Mouse (Mus musculus) gonadal fat pad, adult 2 months (tissue): ENCODE results near the gene Tshz3. TPM values are rescaled to one million over a fixed set of nuclear protein-coding genes. Genes with fewer than 3 reads are reported as not detected.

Experiments used
- DNase-seq: peaks from one replicate; pipeline ENCODE4 v3.0.0-alpha.2; 2012; ENCODE audit warnings: low read depth
- polyA plus RNA-seq: library from polyadenylated mRNA; depleted of rRNA; stranded (reverse); fragments of >200 nt; gene quantifications from 2 replicates; pipeline ENCODE4 v1.2.3, GENCODE M21; 2012; rRNA removed

The Tshz3 gene
- polyA plus RNA-seq, result 3.9 and 5.7 TPM in 2 replicates

DNA sequence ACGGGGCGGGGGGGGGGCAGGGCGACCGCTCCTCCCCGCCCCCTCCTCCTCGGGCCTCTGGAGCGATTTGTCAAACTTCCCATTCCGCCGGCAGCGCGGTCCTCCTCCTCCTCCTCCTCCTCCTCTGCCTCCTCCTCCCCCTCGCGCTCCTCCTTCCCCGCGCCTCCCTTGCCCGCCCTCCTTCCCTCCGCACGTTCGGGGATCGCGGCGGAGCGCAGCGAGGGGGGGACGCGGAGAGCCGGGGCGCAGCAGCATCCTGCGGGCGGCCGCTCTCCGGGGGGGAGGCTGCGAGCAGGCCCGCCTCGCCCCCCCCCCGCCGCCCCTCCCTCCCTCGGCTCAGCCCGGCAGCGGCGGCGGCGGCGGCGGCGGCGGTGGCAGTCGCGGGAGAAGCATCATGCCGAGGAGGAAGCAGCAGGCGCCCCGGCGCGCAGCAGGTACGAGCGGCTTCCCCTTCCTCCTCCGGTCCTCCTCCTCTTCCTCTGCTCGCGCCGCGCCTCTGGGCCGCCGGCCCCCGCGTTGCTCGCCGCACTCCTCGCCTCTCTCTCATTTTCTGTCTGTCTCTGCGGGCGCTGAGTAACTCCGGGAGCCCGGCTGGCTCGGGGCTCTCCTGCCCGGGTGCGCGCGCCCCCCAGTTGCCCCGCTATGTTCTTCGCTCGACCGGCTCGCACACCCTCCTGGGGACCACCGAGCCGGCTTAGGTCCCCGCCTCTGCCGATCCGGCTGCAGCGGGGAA is at the start of gene Tshz3:
Gene Tshz3 (plus strand): TSS at position 263 of the 733 bp plus-strand sequence.
- no peak for DNase-seq

DNA sequence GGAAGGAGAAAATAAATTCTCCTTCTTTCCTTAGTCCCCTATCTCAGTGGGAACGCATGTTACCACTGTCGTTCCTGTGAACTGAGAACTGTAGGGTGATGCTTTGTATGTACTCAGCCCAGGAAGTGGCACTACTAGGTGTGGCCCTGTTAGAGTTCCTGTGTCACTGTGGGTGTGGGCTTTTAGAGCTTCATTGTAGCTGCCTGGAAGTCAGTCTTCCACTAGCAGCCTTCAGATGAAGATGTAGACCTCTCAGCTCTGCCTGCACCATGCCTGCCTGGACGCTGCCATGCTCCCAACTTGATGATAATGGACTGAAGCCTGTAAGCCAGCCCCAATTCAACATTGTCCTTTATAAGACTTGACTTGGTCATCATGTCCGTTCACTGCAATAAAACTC is 42.0 kb upstream of the Tshz3 start:
- no peak for DNase-seq

DNA sequence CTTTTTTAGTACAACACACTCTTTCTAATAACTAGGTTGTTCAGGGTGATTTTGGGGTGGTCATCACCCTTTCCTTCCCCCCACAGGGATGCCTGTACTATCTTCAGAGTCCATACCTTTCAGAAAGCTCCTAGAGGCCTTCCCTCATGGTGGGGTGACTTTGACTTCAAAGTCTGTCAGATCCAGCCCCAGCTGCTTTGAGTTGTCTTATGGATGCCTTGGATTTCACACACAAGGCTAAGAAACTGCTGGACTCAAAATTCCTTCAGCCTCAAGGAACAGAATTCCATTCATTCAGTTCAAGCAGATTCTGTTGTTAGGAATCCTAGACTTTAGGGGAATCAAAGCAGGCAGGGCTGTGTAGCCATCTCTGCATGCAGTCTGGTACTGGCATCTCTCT is 41.5 kb upstream of the Tshz3 start:
- DNase-seq, result no peak

DNA sequence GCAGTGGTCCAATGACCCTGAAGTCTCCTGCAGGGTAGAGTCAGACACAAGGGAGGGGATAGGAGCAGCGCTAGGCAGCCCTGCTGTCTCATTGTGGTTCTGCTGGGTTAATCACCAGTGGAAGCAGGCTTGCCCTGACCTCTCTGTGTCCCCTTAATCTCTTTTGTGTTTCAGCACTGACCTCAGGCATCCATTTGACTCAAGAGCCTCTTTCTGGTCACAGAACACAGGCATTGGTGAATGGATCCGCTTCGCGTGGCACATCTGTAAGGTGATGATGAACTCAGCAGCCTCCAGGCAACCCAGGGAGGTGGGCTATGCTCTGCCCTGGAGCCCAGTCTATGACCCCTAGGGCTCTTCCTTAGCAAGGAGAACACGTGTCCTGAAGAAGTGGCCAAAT is 39.6 kb upstream of the Tshz3 start:
- no peak for DNase-seq

DNA sequence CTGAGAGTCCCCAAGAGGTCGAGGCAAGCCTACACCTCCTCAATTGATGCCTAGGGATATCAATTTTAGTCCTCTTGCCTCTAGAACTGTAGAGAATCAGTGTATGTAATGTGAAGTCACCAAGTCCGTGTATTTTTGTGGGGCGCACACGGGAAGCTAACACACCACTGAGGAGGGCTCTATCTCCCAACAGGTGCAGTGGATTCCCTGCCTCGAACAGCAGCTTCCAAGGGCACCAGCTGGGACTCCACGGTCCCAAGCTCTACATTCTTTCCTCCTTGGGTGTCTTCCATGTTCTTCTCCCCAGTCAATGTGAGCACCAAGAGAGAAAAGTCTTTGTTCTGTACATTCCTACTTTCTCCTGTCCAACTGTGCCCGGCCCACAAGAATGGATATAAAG is 38.7 kb upstream of the Tshz3 start:
- no peak for DNase-seq

DNA sequence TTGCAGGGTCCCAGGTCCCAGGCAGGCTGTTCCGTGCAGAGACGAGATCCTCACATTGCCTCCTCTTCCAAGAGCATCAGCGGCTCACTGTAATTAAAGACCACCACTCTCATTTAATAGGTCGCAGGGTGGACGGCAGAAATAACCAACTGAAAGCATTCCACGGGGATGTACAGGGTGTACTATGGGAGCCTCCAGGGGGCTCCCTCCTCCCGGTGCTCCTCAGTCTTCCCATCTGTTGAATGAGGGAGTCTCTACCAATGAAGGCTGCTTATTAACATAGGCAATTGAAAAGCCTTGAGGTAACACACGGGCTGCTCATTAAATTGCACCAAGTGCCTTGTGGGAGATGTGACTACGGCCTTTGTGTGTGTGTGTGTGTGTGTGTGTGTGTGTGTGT is 37.3 kb upstream of the Tshz3 start:
- DNase-seq, result no peak

DNA sequence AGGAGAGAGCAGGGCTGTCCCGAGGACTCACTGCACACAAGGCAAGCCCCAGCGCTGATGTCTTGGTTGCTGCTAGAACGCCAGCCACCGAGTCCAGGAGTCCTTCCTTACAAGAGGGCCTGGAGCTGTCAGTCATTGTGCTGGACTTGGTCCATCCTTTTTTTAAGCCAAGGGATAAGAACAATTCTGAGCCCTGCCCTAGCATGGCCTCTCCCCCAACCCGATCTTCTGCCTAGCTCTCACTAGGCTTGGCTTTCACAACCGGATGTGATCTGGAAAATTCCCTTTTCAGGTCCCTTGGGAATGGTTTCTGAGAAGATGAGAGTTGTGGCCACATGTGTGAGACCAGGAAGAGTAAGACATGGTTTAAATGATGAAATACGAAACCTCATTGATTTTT is 34.5 kb upstream of the Tshz3 start:
- peak; percentile 0 for DNase-seq

DNA sequence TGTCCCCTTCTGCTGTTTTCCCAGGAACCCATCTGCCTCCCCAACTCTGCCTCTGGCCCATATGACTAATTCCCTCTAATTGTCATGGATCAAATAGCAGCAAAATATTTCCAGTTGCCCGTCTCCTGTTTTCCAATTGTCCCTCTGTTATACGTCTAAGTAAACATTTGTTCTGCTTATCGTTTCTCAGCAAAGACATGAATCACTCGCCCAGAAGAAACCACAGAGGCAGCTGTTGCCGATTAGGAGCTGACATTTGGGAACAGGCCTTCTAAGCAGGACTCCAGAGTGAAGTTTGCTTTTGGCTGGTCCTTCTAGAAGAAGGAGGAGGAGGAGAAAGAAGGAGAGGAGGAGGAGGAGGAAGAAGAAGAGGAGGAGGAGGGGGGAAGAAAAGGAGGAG is 30.2 kb upstream of the Tshz3 start:
- no peak for DNase-seq

DNA sequence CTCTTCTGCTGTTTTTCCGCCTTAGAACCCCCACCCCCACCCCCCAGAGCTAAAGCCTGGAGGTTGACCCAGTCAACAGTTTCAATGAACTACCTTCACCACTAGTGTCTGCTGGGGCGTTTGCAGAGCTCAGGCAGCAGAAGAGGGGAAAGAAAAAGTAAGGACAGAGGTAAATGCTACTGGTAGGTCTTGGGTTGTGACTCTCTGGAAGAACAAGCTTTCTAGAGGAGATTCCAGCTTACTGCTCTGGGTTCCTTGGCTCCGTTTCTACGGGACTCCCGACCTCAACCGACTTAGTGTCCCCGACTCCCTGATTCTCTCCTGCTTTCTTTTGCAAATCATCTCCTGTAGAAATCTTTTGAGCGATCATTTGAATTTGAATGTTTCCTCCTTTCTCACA is 19.9 kb upstream of the Tshz3 start:
- no peak for DNase-seq

DNA sequence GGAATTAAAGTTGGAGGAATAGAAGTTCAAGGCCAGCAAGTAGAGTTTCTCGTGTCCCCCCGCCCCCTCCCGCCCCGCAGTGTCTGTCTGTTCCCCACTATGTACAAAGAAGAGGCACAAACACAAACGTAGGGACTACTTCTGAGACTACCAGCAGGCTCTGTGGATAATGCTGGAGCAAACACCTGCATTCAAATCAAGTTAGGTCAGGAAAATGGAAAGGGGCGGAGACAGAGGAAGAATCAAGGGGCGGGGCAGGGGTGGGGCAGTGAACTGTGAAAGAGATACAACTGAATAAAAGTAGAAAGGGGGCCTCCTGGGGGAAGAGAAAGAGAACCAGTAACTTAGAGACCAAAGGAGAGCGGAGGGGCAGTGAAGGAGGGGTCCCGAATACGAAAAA is 19.4 kb upstream of the Tshz3 start:
- no peak for DNase-seq

DNA sequence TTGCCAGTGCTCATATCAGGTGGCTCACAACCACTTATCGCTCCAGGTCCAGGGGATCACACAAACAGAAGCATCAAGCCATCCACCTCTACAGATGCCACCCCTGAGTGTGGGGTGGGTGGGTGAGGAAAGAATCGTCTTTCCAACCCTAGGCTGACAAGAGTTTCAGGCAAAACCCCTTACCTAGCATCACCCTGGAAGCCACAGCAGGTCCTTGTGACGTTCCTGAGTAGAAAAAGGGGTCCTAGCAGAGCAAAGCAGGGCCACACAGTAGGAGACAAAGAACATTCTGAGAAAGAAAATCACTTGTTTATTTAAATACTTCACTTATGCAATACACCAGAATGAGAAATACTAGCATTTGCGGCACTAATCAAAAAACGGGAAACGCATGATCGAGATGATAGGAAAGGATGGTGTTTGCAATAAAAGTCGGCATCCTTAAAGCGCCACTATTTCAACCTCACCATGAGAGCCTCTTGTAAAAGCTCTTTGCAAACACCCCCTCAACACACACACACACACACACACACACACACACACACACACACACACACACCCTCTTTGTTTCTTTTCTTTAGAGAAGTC is 18.8 kb upstream of the Tshz3 start:
- DNase-seq, result no peak

DNA sequence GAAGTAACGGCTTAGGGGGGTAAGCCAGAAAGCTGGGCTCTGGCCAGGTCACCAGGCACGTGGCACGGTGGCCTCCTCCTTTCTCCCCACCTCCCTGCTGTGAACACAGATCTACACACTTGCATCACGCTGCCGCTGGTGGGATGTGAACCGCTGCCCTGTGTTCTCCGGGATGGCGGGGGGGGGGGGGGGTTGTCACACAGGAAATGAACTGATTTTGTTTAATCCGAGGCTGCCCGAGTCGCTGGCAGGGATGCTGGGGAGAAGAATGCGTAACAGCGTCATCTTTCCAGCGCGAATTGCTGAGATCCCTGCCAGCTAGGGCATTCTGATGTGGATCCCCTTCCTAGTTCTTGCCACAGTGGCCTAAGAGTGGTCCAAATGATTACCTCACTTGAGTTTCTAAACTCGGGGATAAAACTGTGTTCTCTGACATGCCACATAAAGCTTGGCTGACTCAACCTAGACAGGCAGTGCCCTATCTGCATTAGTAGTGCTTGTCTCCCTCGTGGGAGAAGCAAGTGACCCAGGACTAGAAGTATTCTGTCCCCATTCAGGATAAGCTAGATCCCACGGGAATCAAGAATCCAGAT is 18.0 kb upstream of the Tshz3 start:
- no peak for DNase-seq

DNA sequence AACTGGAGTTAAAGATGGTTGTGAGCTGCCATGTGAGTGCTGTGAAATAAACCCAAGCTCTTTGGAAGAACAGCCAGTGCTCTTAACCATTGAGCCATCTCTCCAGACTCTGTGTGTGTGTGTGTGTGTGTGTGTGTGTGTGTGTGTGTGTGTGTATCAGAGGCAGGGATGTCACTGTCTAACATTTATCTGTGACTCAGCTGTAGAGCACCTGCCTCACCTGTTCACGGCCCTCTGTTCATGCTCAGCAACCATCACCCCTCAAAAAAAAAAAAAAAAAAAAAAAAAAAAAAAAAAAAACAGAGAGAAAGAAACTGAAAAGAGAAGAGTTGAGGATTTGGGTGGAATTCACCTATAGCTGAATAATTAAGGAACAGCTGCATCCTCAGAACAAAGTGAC is 10.4 kb upstream of the Tshz3 start:
- DNase-seq, result no peak

DNA sequence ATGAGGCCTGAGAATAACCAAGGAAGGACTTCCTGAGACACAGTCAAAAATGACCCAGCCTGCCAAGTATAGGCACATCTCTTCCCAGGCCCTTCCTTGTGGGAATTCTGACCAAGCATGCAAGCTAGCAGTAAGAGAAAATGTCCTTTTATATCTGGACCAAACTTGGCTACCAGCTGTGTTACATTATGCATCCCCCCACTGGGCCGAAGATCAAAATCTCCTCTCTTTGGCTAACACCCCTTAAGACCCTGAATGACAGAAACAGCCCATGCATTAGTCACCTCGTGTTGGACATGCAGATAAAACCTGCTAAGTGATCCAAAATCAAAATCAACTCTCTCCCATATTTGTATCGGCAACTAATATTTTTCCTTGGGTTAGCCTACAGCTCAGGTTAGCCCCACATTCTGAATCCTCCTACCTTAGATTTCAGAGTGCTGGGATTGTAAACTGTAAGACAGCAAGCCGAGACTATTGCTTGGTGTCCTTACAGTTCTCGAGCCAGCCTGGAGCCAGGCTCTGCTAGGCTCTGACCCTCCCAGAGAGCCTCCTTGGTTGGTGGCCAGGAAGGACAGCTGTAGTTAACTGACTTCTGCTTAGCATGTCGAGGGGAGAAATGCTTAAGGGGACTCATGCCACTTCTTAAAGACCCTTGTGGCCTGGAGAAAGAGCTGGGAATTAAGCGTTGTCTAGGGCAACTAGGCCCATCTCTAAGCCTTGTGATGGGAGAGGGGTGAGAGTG is 8.7 kb upstream of the Tshz3 start:
- DNase-seq, result no peak

DNA sequence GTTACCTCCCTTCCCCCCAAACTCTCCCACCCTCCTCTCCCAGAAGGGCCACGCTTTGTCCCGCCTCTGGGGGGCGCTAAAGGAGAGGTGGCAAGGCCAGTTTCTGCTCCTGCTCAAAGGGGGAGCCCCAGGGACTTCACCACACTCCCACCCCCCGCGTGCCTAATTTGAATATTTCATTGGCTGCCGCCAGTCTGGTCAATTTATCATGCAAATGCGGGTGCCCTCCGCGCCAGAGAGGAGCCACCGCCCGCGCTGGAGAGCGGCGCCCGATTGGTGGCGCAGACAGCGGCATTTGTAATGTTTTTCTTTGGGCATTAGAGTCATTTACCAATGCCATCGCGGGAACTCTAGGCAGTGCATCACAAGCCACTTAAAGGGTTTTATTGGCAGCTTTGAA is 7.4 kb upstream of the Tshz3 start:
- no peak for DNase-seq

DNA sequence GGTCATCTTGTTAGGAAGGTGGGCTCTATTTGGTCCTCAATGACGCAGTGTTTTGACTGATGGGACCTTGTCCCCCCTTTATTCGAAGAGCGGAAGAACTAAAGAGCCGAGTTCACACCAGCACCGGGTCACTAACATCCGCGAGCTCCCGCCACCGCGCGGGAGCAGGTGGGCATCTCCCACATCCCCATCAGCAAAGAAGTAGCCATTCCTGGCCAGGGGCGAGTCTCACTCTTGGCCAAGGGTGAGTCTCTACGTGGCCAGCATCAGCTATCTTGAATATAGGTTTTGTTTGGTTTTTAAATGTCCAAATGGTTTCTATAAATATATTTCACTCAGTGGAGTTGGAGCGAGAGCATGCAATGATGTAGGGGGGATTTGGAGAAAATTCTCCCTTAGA is 6.3 kb upstream of the Tshz3 start:
- no peak for DNase-seq

DNA sequence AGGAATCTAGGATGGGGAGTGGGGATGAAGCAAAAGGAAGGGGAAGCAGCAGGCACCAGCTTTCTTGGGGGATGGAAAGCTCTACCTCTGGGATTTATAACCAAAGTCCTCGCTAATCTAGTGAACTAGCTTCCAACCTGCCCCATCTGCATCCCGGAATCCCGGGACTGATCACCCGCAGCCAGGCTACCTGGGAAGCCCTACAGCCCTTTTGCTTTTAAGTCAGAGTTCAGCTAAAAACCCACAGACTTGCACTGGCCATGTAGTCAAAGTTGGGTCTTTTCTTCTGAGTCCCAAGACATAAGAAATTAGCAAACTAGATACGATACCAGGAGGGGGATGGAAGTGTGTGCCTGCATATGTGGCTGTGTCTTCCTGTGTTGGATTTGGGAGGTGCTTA is 5.5 kb upstream of the Tshz3 start:
- no peak for DNase-seq

DNA sequence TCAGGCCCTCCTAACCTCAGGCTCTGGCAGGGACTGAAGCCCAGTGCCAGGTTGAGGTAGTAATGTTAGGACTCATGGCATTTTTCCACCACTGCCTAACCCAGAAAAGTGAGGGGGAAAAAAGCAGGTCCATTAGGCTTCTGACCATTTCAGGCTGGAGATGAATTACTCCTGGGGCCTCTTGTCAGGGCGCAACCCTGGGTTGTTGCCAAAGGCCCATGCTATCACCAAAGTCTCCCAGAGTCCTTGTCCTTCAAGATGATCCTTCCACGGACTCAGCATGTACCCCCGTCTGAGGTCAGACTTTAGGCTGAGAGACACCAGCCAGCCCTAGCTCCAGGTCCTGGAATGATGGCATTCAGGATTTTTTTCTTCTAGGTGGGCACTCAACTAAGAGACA is 4.8 kb upstream of the Tshz3 start:
- no peak for DNase-seq

DNA sequence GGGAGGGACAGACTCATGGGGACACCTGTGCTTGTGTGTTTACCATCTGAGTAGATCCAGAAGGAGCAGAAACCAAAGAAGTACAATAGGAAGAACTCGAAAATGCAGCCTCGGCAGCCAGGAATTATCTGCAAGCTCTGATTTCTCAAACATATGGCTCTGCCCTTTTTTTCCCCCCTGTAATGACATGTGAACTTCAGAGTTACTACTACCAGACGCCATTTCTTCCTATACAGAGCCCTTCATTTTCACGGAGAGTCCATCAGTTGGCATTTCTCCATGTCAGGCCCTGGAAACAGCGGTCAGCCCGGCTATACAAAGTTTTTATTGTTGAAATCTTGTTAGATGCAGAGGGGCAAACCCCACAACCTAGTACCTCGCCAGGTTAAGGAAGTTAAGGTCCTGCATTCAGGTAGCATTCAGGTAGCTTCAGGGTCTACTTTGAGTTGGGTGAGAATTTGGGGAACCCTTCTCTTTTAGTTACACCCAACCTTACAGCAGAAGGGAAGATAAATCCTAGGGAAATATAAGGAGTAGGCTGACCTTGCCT is 3.2 kb upstream of the Tshz3 start:
- DNase-seq, result no peak

DNA sequence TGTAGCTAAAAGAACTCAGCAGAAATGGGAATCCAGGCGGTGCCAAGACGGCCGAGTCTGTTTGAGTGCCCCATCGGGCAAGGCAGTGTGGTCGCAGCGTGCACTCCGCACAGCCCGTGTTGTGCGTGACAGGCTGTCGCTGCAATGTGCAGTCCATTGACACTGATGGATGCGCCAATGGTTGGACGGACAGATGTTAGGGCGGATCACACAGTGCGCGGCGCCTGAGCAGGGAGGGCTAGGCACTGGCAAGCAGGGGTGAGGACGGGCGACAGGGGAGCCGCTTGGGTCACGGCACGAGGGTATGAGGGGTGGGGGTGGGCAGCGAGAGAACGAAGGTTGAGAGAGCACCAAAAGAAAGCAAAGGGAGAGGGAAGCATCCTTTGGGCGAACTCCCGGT is 2.6 kb upstream of the Tshz3 start:
- no peak for DNase-seq

DNA sequence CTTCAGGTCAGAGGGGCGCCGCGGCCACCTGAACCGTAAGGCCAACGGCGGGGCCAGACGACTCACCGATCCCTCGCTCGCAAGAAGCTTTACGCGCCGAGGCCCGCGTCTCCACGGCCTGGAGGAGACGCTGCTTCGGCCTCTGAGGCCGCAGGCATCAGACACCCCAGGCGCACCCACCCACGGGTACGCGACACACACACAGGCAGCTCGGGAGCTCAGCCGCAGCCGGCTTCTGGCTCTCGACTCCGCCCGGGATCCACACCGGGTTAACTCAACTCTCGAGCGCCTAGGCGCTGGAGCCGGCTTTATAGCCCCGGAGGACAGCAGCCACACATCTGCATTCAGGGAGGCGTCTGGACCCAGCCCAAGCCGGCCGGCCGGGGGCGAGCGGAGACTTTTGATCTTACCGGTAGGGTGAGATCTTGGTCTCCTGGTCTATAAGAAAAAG is 2.1 kb upstream of the Tshz3 start:
- DNase-seq, result peak; percentile 1

DNA sequence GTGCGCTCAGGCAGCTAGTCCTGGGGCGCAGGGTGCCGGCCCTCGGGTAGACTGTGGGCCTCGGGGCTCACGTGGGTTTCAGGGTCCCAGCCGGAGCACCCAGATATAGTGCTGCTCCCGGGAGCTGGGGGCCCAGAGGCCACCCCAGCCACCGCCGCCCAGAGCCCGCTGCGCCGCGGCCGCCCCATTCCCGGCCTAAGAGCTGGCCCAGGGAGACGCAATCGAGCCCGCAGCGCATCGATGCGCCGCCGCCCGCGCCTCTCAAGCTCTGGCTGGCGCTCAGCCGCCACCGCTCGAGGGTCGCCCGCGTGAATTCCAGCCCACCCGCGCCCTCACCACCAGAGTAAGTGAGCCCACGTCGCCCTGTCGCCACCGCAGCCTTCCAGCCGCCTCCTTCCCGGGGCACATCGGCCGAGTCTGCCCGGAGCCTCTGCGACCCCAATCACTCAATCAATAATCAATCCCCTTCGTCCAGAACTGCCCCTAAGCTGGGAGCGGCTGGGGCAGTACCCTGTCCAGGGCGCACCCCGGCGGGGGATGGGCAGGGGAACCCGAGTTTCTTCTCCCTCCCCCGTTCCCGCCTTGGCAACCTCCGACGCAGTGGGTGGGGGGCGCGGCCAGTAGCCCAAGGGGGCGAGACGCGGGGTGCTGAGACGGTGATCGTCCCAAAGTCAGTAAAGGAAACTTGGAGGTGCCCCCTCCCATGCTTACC is 1.4 kb upstream of the Tshz3 start:
- DNase-seq, result no peak
